Comparison of ENCODE assay signal across 15 mouse cellular contexts in genomic region chr12:100944921-100945336, GRCm38 (mm10). TPM values are rescaled to one million over a fixed set of nuclear protein-coding genes. Genes with fewer than 3 reads are reported as not detected.
DNase-seq lines count a peak whose midpoint lies in the region; ATAC-seq and TF ChIP-seq lines count a peak whose summit lies in the region.
"Had no signal": no experiment of that assay in that cellular context is flagged by ENCODE, and none has a peak within 500 bp of the region (broad histone marks: within the 10 kb centered on the region; RNA-seq: fewer than 3 reads in every experiment).

No protein-coding gene starts in this region.

- no peak overlapping the region for H3K4me2 ChIP-seq in kidney, embryonic 15.5 days
- H3K4me2 ChIP-seq: embryonic facial prominence, embryonic 13.5 days; limb, embryonic 13.5 days; midbrain, embryonic 12.5 days had no signal

- ATAC-seq in kidney, embryonic 15.5 days (replicated peaks; ENCODE audit: low FRiP score): 0 out of 2 replicates have a peak, but pooled peaks have one; percentile 27
- ATAC-seq: liver, postnatal 0 days had no signal

- no peak for TF ChIP-seq CTCF in E14TG2a.4 (conservative IDR thresholded peaks at IDR 0.05; ENCODE audit: low read length)

- no peaks in the 10 kb centered on the region for H3K4me1 ChIP-seq in kidney, embryonic 15.5 days
- peaks cover 73% of the 10 kb centered on the region for H3K4me1 ChIP-seq in E14TG2a.4 (replicated peaks; ENCODE audit: low read depth, low read length)
- H3K4me1 ChIP-seq: embryonic facial prominence, embryonic 13.5 days; hindbrain, embryonic 10.5 days; limb, embryonic 13.5 days; midbrain, embryonic 12.5 days had no signal

- H3K4me3 ChIP-seq in kidney, embryonic 15.5 days (replicated peaks): no peak overlapping the region
- H3K4me3 ChIP-seq in E14TG2a.4 (replicated peaks; ENCODE audit: low read length): peak overlapping the region; percentile 39
- H3K4me3 ChIP-seq: embryonic facial prominence, embryonic 13.5 days; hindbrain, embryonic 10.5 days; limb, embryonic 13.5 days; midbrain, embryonic 12.5 days had no signal

- H3K27ac ChIP-seq in kidney, embryonic 15.5 days: no peak overlapping the region
- H3K27ac ChIP-seq: embryonic facial prominence, embryonic 13.5 days; hindbrain, embryonic 10.5 days; limb, embryonic 13.5 days; midbrain, embryonic 12.5 days had no signal

- H3K9me3 ChIP-seq in kidney, embryonic 15.5 days (replicated peaks): no peaks in the 10 kb centered on the region
- no peaks in the 10 kb centered on the region for H3K9me3 ChIP-seq in E14TG2a.4 (ENCODE audit: low read length)
- H3K9me3 ChIP-seq: embryonic facial prominence, embryonic 13.5 days; limb, embryonic 13.5 days; midbrain, embryonic 12.5 days had no signal

- H3K27me3 ChIP-seq in kidney, embryonic 15.5 days: no peaks in the 10 kb centered on the region
- no peaks in the 10 kb centered on the region for H3K27me3 ChIP-seq in E14TG2a.4 (ENCODE audit: insufficient read depth, low read length)
- H3K27me3 ChIP-seq: embryonic facial prominence, embryonic 13.5 days; limb, embryonic 13.5 days; midbrain, embryonic 12.5 days had no signal

- no peak for DNase-seq in kidney, postnatal 36 days
- DNase-seq in cerebellum, adult 18-20 months: peak; percentile 60 to 64
- peak; percentile 36 for DNase-seq in gastrocnemius, postnatal 10 days
- DNase-seq in right cerebral cortex, adult 2 months (ENCODE audit: low spot score in 2 of 2): no peak
- DNase-seq in ovary, postnatal 10 days (ENCODE audit: low spot score): no peak
- DNase-seq: adrenal gland, postnatal 36 days; kidney, postnatal 4 days; layer of hippocampus, postnatal 36 days; liver, postnatal 0 days had no signal

- no peak overlapping the region for H3K9ac ChIP-seq in kidney, embryonic 15.5 days
- H3K9ac ChIP-seq: embryonic facial prominence, embryonic 13.5 days; limb, embryonic 13.5 days; liver, postnatal 0 days; midbrain, embryonic 12.5 days had no signal

- 88% methylated on average over 21 of the region's 21 CpGs for WGBS in kidney, embryonic 15.5 days

- peaks cover 85% of the 10 kb centered on the region for H3K36me3 ChIP-seq in kidney, embryonic 15.5 days
- peaks cover 100% of the 10 kb centered on the region for H3K36me3 ChIP-seq in E14TG2a.4 (ENCODE audit: insufficient read depth, low read length)

RNA-seq across cellular contexts. Expression of gene Gpr68, which starts 36.9 kb away (rescaled TPM):
- polyA plus RNA-seq in kidney, embryonic 15.5 days (2015; fragmentation: Nextera tagmentation; extraction: Ambion mirVana): 0.51 and 0.53 TPM in 2 replicates
- under 1 TPM; 0.09 to 0.63 TPM for total RNA-seq in gastrocnemius, postnatal 10 days (2021)

Comparison
In these comparisons a context has a peak if more than half of its experiments do, and no peak if none do; other contexts are left out.
1. DNase-seq: peak in cerebellum, adult 18-20 months (2 of 2) and gastrocnemius, postnatal 10 days (single experiment); none in kidney, postnatal 36 days (0 of 2), right cerebral cortex, adult 2 months (0 of 2) and ovary, postnatal 10 days (single experiment).